Mouse (Mus musculus) kidney, postnatal 4 days (tissue): ENCODE measurements around the gene Hcrt.

Experiments
- DNase-seq, 2 experiments: peaks; one replicate each; pipeline ENCODE4 v3.0.0; 2021; ENCODE audit warnings: mixed read lengths in 2 of 2

Gene Hcrt

GRCm38 (mm10) chr11:100767871-100768270, 5.1 kb upstream of the Hcrt start:
- DNase-seq = no peak

- no peak for DNase-seq
Measured at GRCm38 (mm10) chr11:100766726-100767125, 4.0 kb upstream of the Hcrt start.

- peak; percentile 91 to 93 for DNase-seq
Measured at GRCm38 (mm10) chr11:100761547-100762045, 1.1 kb downstream of the Hcrt start.

- DNase-seq = peak; percentile 50 to 65
Measured at GRCm38 (mm10) chr11:100759611-100760233, 3.0 kb downstream of the Hcrt start, which contains the start of gene Kcnh4. Gene Kcnh4, minus strand, starts transcription at chr11:100759942.

- peak; percentile 84 to 86 for DNase-seq
Measured at GRCm38 (mm10) chr11:100758707-100759610, 3.8 kb downstream of the Hcrt start.

GRCm38 (mm10) chr11:100757566-100757965, 5.2 kb downstream of the Hcrt start:
- no peak for DNase-seq

GRCm38 (mm10) chr11:100756476-100756875, 6.3 kb downstream of the Hcrt start:
- no peak for DNase-seq

- no peak for DNase-seq
Measured at GRCm38 (mm10) chr11:100754693-100755057, 8.1 kb downstream of the Hcrt start.

- no peak for DNase-seq
Measured at GRCm38 (mm10) chr11:100754021-100754692, 8.6 kb downstream of the Hcrt start.

GRCm38 (mm10) chr11:100752294-100752693, 10.4 kb downstream of the Hcrt start:
- peak; percentile 46 to 66 for DNase-seq

- no peak for DNase-seq
Measured at GRCm38 (mm10) chr11:100750127-100750526, 12.6 kb downstream of the Hcrt start.

GRCm38 (mm10) chr11:100749469-100749868, 13.3 kb downstream of the Hcrt start:
- DNase-seq = peak in 1 of 2 experiments; percentile 38

- DNase-seq = no peak
Measured at GRCm38 (mm10) chr11:100748620-100749019, 14.1 kb downstream of the Hcrt start.

- no peak for DNase-seq
Measured at GRCm38 (mm10) chr11:100747114-100747513, 15.6 kb downstream of the Hcrt start.

GRCm38 (mm10) chr11:100746546-100746945, 16.2 kb downstream of the Hcrt start:
- DNase-seq = no peak

GRCm38 (mm10) chr11:100745085-100745484, 17.6 kb downstream of the Hcrt start:
- DNase-seq = peak; percentile 64 to 74

GRCm38 (mm10) chr11:100741348-100741747, 21.4 kb downstream of the Hcrt start:
- DNase-seq = no peak

GRCm38 (mm10) chr11:100738749-100739148, 24.0 kb downstream of the Hcrt start:
- no peak for DNase-seq

- DNase-seq = peak; percentile 98 to 99
Measured at GRCm38 (mm10) chr11:100738066-100738604, 24.6 kb downstream of the Hcrt start, which contains the start of gene Rab5c. Gene Rab5c, minus strand, starts transcription at chr11:100738215.

GRCm38 (mm10) chr11:100737105-100737733, 25.5 kb downstream of the Hcrt start:
- peak in 1 of 2 experiments; percentile 25 for DNase-seq

GRCm38 (mm10) chr11:100736746-100737080, 26.0 kb downstream of the Hcrt start:
- DNase-seq = no peak
